Mouse (Mus musculus): ENCODE data around the gene Itgb7.

The Itgb7 gene

GRCm38 (mm10) chr15:102193652-102194051, 38.1 kb downstream of the Itgb7 start:
- DNase-seq (ENCODE audit: low spot score in 2 of 2): no peak

GRCm38 (mm10) chr15:102192820-102193386, 38.8 kb downstream of the Itgb7 start:
- no peak for DNase-seq (ENCODE audit: low spot score in 2 of 2)

GRCm38 (mm10) chr15:102192271-102192812, 39.4 kb downstream of the Itgb7 start:
- DNase-seq (ENCODE audit: low spot score in 2 of 2): no peak

GRCm38 (mm10) chr15:102191699-102192098, 40.0 kb downstream of the Itgb7 start:
- DNase-seq (ENCODE audit: low spot score in 2 of 2): no peak

- DNase-seq (ENCODE audit: low spot score in 2 of 2): no peak
These were observed 42.9 kb downstream of the Itgb7 start for GRCm38 (mm10) chr15:102188883-102189282.

GRCm38 (mm10) chr15:102188096-102188495, 43.6 kb downstream of the Itgb7 start:
- no peak for DNase-seq (ENCODE audit: low spot score in 2 of 2)

GRCm38 (mm10) chr15:102186239-102186638, 45.5 kb downstream of the Itgb7 start:
- no peak for DNase-seq (ENCODE audit: low spot score in 2 of 2)

GRCm38 (mm10) chr15:102183076-102183475, 48.7 kb downstream of the Itgb7 start:
- DNase-seq (ENCODE audit: low spot score in 2 of 2): no peak

GRCm38 (mm10) chr15:102179924-102180323, 51.8 kb downstream of the Itgb7 start:
- DNase-seq (ENCODE audit: low spot score in 2 of 2): no peak

- DNase-seq (ENCODE audit: low spot score in 2 of 2): no peak
These were observed 52.6 kb downstream of the Itgb7 start for GRCm38 (mm10) chr15:102179106-102179505.

GRCm38 (mm10) chr15:102178279-102178678, 53.5 kb downstream of the Itgb7 start:
- peak; percentile 40 to 84 for DNase-seq (ENCODE audit: low spot score in 2 of 2)

- no peak for DNase-seq (ENCODE audit: low spot score in 2 of 2)
These were observed 54.3 kb downstream of the Itgb7 start for GRCm38 (mm10) chr15:102177417-102177816.

GRCm38 (mm10) chr15:102176571-102177316, 55.0 kb downstream of the Itgb7 start:
- DNase-seq (ENCODE audit: low spot score in 2 of 2): no peak

- DNase-seq (ENCODE audit: low spot score in 2 of 2): no peak
These were observed 55.9 kb downstream of the Itgb7 start for GRCm38 (mm10) chr15:102175736-102176319.

GRCm38 (mm10) chr15:102173581-102173980, 58.2 kb downstream of the Itgb7 start:
- no peak for DNase-seq (ENCODE audit: low spot score in 2 of 2)

GRCm38 (mm10) chr15:102169064-102169463, 62.7 kb downstream of the Itgb7 start:
- DNase-seq (ENCODE audit: low spot score in 2 of 2): no peak

GRCm38 (mm10) chr15:102167620-102168021, 64.1 kb downstream of the Itgb7 start:
- DNase-seq (ENCODE audit: low spot score in 2 of 2): no peak

Data from left cerebral cortex, adult 9 months (tissue).